In genomic region chr4:53682092-53682491, GRCm38 (mm10) we compare ENCODE assay signal across 24 mouse cellular contexts. TPM values are rescaled to one million over a fixed set of nuclear protein-coding genes. Genes with fewer than 3 reads are reported as not detected.
DNase-seq lines count a peak whose midpoint lies in the region; ATAC-seq and TF ChIP-seq lines count a peak whose summit lies in the region.
"Had no signal": no experiment of that assay in that cellular context is flagged by ENCODE, and none has a peak within 500 bp of the region (broad histone marks: within the 10 kb centered on the region; RNA-seq: fewer than 3 reads in every experiment).

No protein-coding gene starts in this region.

- 61% methylated on average over 8 of the region's 8 CpGs for WGBS in kidney, adult 2 months
- WGBS in kidney, embryonic 15.5 days, result 67% methylated on average over 8 of the region's 8 CpGs
- 59% methylated on average over 8 of the region's 8 CpGs for WGBS in lung, adult 2 months

- peak; percentile 17 for DNase-seq in kidney, adult 2 months
- DNase-seq in kidney, adult 11 months, result no peak
- DNase-seq in kidney, postnatal 10 days, result peak; percentile 11
- no peak for DNase-seq in thymus, postnatal 36 days
- no peak for DNase-seq in lung, adult 2 months
- DNase-seq: adrenal gland, adult 2 months; adrenal gland, postnatal 10 days; adrenal gland, postnatal 25 days; cerebellum, adult 11 months; cerebellum, adult 18-20 months; cerebellum, adult 8-10 months; cerebellum, adult 9-11 months; cerebellum, postnatal 14 days; cerebellum, postnatal 36 days; forebrain, postnatal 0 days had no signal

- no peak for TF ChIP-seq CTCF in kidney, adult 2 months (conservative IDR thresholded peaks at IDR 0.05; ENCODE audit: insufficient read depth, insufficient read length, low read depth, low read length)
- TF ChIP-seq CTCF in lung, adult 2 months (IDR thresholded peaks at IDR 0.05; ENCODE audit: insufficient read depth, low read length), result no peak

- H3K9ac ChIP-seq in kidney, embryonic 15.5 days, result no peak overlapping the region
- H3K9ac ChIP-seq: embryonic facial prominence, embryonic 12.5 days; forebrain, embryonic 13.5 days; forebrain, embryonic 15.5 days; forebrain, postnatal 0 days had no signal

- no peak overlapping the region for H3K4me3 ChIP-seq in kidney, adult 2 months (ENCODE audit: insufficient read depth, low read depth, low read length)
- H3K4me3 ChIP-seq in kidney, embryonic 15.5 days (replicated peaks), result no peak overlapping the region
- no peak overlapping the region for H3K4me3 ChIP-seq in lung, adult 2 months (replicated peaks; ENCODE audit: extremely low read depth, low read depth, low read length)
- H3K4me3 ChIP-seq: embryonic facial prominence, embryonic 10.5 days; embryonic facial prominence, embryonic 12.5 days; forebrain, embryonic 13.5 days; forebrain, embryonic 15.5 days had no signal

- no peak overlapping the region for H3K4me2 ChIP-seq in kidney, embryonic 15.5 days
- H3K4me2 ChIP-seq: embryonic facial prominence, embryonic 12.5 days; forebrain, embryonic 13.5 days; forebrain, embryonic 15.5 days had no signal

- no peak for ATAC-seq in kidney, embryonic 15.5 days (replicated peaks; ENCODE audit: low FRiP score)
- peak; percentile 52 for ATAC-seq in common myeloid progenitor, adult 5-6 weeks (replicated peaks; ENCODE audit: low read depth, poor library complexity, severe bottlenecking)
- peak; percentile 57; the same call in 1 of the 2 replicates for ATAC-seq in megakaryocyte-erythroid progenitor cell, adult 5-6 weeks (replicated peaks; ENCODE audit: low FRiP score, low TSS enrichment, poor library complexity, severe bottlenecking)
- ATAC-seq: activated CD4-positive, CD25-positive, alpha-beta regulatory T cell, adult 4 months; forebrain, embryonic 13.5 days; forebrain, embryonic 15.5 days; forebrain, postnatal 0 days; Patski had no signal

- no peaks in the 10 kb centered on the region for H3K4me1 ChIP-seq in kidney, adult 2 months (ENCODE audit: control insufficient read depth, insufficient read depth, low read length)
- no peaks in the 10 kb centered on the region for H3K4me1 ChIP-seq in kidney, embryonic 15.5 days
- H3K4me1 ChIP-seq in lung, adult 2 months (ENCODE audit: control insufficient read depth, insufficient read depth, low read length), result no peaks in the 10 kb centered on the region
- H3K4me1 ChIP-seq: embryonic facial prominence, embryonic 10.5 days; embryonic facial prominence, embryonic 12.5 days; forebrain, embryonic 13.5 days; forebrain, embryonic 15.5 days had no signal

- H3K27ac ChIP-seq in kidney, adult 2 months (ENCODE audit: insufficient read depth, low read depth, low read length), result no peak overlapping the region
- H3K27ac ChIP-seq in kidney, embryonic 15.5 days, result no peak overlapping the region
- H3K27ac ChIP-seq: embryonic facial prominence, embryonic 10.5 days; embryonic facial prominence, embryonic 12.5 days; forebrain, embryonic 13.5 days; forebrain, embryonic 15.5 days had no signal

- H3K27me3 ChIP-seq in kidney, adult 2 months (replicated peaks; ENCODE audit: control insufficient read depth, insufficient read depth, low read length), result no peaks in the 10 kb centered on the region
- H3K27me3 ChIP-seq in kidney, embryonic 15.5 days, result no peaks in the 10 kb centered on the region
- H3K27me3 ChIP-seq: embryonic facial prominence, embryonic 12.5 days; forebrain, embryonic 13.5 days; forebrain, embryonic 15.5 days; Patski had no signal

- H3K36me3 ChIP-seq in kidney, adult 2 months (ENCODE audit: control insufficient read depth, insufficient read depth, low read length), result no peaks in the 10 kb centered on the region
- H3K36me3 ChIP-seq in kidney, embryonic 15.5 days, result peaks cover 14% of the 10 kb centered on the region

- TF ChIP-seq POLR2A in kidney, adult 2 months (IDR thresholded peaks at IDR 0.05; ENCODE audit: low read depth, low read length), result no peak
- TF ChIP-seq POLR2A in lung, adult 2 months (IDR thresholded peaks at IDR 0.05; ENCODE audit: borderline replicate concordance, extremely low read depth, low read depth, low read length), result no peak

- no peaks in the 10 kb centered on the region for H3K9me3 ChIP-seq in kidney, embryonic 15.5 days (replicated peaks)
- H3K9me3 ChIP-seq: embryonic facial prominence, embryonic 10.5 days; embryonic facial prominence, embryonic 12.5 days; forebrain, embryonic 13.5 days; forebrain, embryonic 15.5 days had no signal

RNA-seq across cellular contexts. Expression of gene Fktn, which starts 31.7 kb away (rescaled TPM):
- 6.5 and 7.0 TPM in 2 replicates for polyA plus RNA-seq in kidney, adult 2 months (2012; rRNA removed)
- polyA plus RNA-seq in kidney, embryonic 15.5 days (2015; fragmentation: Nextera tagmentation; extraction: Ambion mirVana), result 19.1 and 19.2 TPM in 2 replicates
- 6.3 and 6.9 TPM in 2 replicates for total RNA-seq in common myeloid progenitor, adult 5-6 weeks (2017)
- 9.4 and 9.9 TPM in 2 replicates for total RNA-seq in megakaryocyte-erythroid progenitor cell, adult 5-6 weeks (2014; fragmentation: Nextera tagmentation)
- total RNA-seq in megakaryocyte-erythroid progenitor cell, adult 5-6 weeks (2017), result 5.8 and 6.2 TPM in 2 replicates
- 3.7 and 6.6 TPM in 2 replicates for polyA plus RNA-seq in lung, adult 2 months (2012; rRNA removed)

RNA-seq across cellular contexts. Expression of gene Fsd1l, which starts 50.8 kb away (rescaled TPM):
- polyA plus RNA-seq in kidney, adult 2 months (2012; rRNA removed), result 0.53 and 0.55 TPM in 2 replicates
- polyA plus RNA-seq in kidney, embryonic 15.5 days (2015; fragmentation: Nextera tagmentation; extraction: Ambion mirVana), result 9.6 and 11.5 TPM in 2 replicates
- 5.8 and 7.1 TPM in 2 replicates for total RNA-seq in common myeloid progenitor, adult 5-6 weeks (2017)
- total RNA-seq in megakaryocyte-erythroid progenitor cell, adult 5-6 weeks (2014; fragmentation: Nextera tagmentation), result 4.9 and 10.5 TPM in 2 replicates
- 4.3 and 9.9 TPM in 2 replicates for total RNA-seq in megakaryocyte-erythroid progenitor cell, adult 5-6 weeks (2017)
- 0.75 and 1.6 TPM in 2 replicates for polyA plus RNA-seq in lung, adult 2 months (2012; rRNA removed)

Comparison
In these comparisons a context has a peak if more than half of its experiments do, and no peak if none do; other contexts are left out.
1. DNase-seq: peak in kidney, adult 2 months (single experiment) and kidney, postnatal 10 days (single experiment); none in kidney, adult 11 months (single experiment), thymus, postnatal 36 days (0 of 2) and lung, adult 2 months (single experiment).